Mouse (Mus musculus) neural tube, embryonic 14.5 days (tissue): ENCODE measurements around the gene H2-Q2. TPM values are rescaled to one million over a fixed set of nuclear protein-coding genes. Genes with fewer than 3 reads are reported as not detected.

ENCODE experiments used
- polyA plus RNA-seq: library from polyadenylated mRNA; unstranded; fragments of >200 nt; fragmentation: Nextera tagmentation; extraction: Ambion mirVana; gene quantifications from 2 replicates; pipeline ENCODE4 v1.2.1, GENCODE M21; 2014

The H2-Q2 gene
- polyA plus RNA-seq, 1 experiment from 2014 or later, result 2.9 TPM

Other genes starting within 250 kb of the H2-Q2 start
- not detected in 2 replicates for gene Ly6g5c, start 234.0 kb upstream of the H2-Q2 start, polyA plus RNA-seq
- gene Ly6g5b, start 226.8 kb upstream of the H2-Q2 start, polyA plus RNA-seq, result 0.52 and 0.92 TPM in 2 replicates
- 22.2 and 23.7 TPM in 2 replicates for gene Gpank1, start 220.8 kb upstream of the H2-Q2 start, polyA plus RNA-seq
- 361 and 363 TPM in 2 replicates for gene Csnk2b, start 220.2 kb upstream of the H2-Q2 start, polyA plus RNA-seq
- gene D17H6S53E, start 215.9 kb upstream of the H2-Q2 start, polyA plus RNA-seq, result 8.1 and 9.7 TPM in 2 replicates
- gene Apom, start 210.2 kb upstream of the H2-Q2 start, polyA plus RNA-seq, result 0.75 and 0.89 TPM in 2 replicates
- 88.3 and 102 TPM in 2 replicates for gene Bag6, start 207.1 kb upstream of the H2-Q2 start, polyA plus RNA-seq
- gene Prrc2a, start 177.3 kb upstream of the H2-Q2 start, polyA plus RNA-seq, result 181 and 195 TPM in 2 replicates
- gene Aif1, start 166.2 kb upstream of the H2-Q2 start, polyA plus RNA-seq, result 6.7 and 10.7 TPM in 2 replicates
- 3.7 and 8.8 TPM in 2 replicates for gene Lst1, start 153.8 kb upstream of the H2-Q2 start, polyA plus RNA-seq
- gene Ltb, start 147.8 kb upstream of the H2-Q2 start, polyA plus RNA-seq, result 0.31 and 0.62 TPM in 2 replicates
- gene Tnf, start 140.2 kb upstream of the H2-Q2 start, polyA plus RNA-seq, result not detected in 2 replicates
- 0.24 and 0.26 TPM in 2 replicates for gene Lta, start 136.9 kb upstream of the H2-Q2 start, polyA plus RNA-seq
- 0.44 TPM in 1 of 2 replicates, not detected in the other for gene Gm16181, start 121.4 kb upstream of the H2-Q2 start, polyA plus RNA-seq
- gene Atp6v1g2, start 108.6 kb upstream of the H2-Q2 start, polyA plus RNA-seq, result 118 and 154 TPM in 2 replicates
- gene Nfkbil1, start 106.5 kb upstream of the H2-Q2 start, polyA plus RNA-seq, result 3.4 and 4.3 TPM in 2 replicates
- 373 and 383 TPM in 2 replicates for gene Ddx39b, start 100.5 kb upstream of the H2-Q2 start, polyA plus RNA-seq
- gene H2-D1, start 79.5 kb upstream of the H2-Q2 start, polyA plus RNA-seq, result 99.9 and 111 TPM in 2 replicates
- gene H2-Q1, start 21.8 kb upstream of the H2-Q2 start, polyA plus RNA-seq, result 0.48 TPM in 1 of 2 replicates, not detected in the other
- gene H2-Q4, start 37.4 kb downstream of the H2-Q2 start, polyA plus RNA-seq, result 0.55 and 0.90 TPM in 2 replicates
- gene H2-Q6, start 82.6 kb downstream of the H2-Q2 start, polyA plus RNA-seq, result 0.54 and 1.4 TPM in 2 replicates
- 4.3 and 5.5 TPM in 2 replicates for gene H2-Q7, start 96.9 kb downstream of the H2-Q2 start, polyA plus RNA-seq
- gene H2-Q10, start 127.8 kb downstream of the H2-Q2 start, polyA plus RNA-seq, result 0.27 TPM in 1 of 2 replicates, not detected in the other
- gene Pou5f1, start 163.8 kb downstream of the H2-Q2 start, polyA plus RNA-seq, result not detected in 2 replicates
- gene Tcf19, start 174.6 kb downstream of the H2-Q2 start, polyA plus RNA-seq, result 8.9 and 10.6 TPM in 2 replicates
- gene Cchcr1, start 174.9 kb downstream of the H2-Q2 start, polyA plus RNA-seq, result 2.4 and 4.9 TPM in 2 replicates
- 0.51 and 0.66 TPM in 2 replicates for gene Psors1c2, start 191.0 kb downstream of the H2-Q2 start, polyA plus RNA-seq
- 0.21 TPM in 1 of 2 replicates, not detected in the other for gene Cdsn, start 209.9 kb downstream of the H2-Q2 start, polyA plus RNA-seq
- gene 2300002M23Rik, start 225.2 kb downstream of the H2-Q2 start, polyA plus RNA-seq, result not detected in 2 replicates